Mouse (Mus musculus) kidney, adult 2 months (tissue): Measurements from ENCODE around the gene Mlx.

ENCODE experiments used
- CTCF ChIP-seq: fragments of 200-500 bp; conservative IDR thresholded peaks from 2 replicates; pipeline ENCODE4 v1.5.1; 2011; ENCODE audit warnings: low read depth, mild to moderate bottlenecking, control low read depth, low read length, moderate library complexity, mixed read lengths; ENCODE audit not compliant: insufficient read depth, insufficient read length
- POLR2A ChIP-seq: fragments of 200-500 bp; IDR thresholded peaks from one replicate; pipeline ENCODE4 v1.6.1; 2011; ENCODE audit warnings: low read depth, low read length, control low read depth

GRCm38 (mm10) chr11:101059473-101059872 is 27.6 kb upstream of the Mlx start:
- TF ChIP-seq CTCF, result no peak
- TF ChIP-seq POLR2A, result no peak
